Mouse (Mus musculus) thymus, postnatal 36 days (tissue): ENCODE results near the gene Spi1.

Experiments
- DNase-seq, 2 experiments: peaks; one replicate each; pipeline ENCODE4 v3.0.0; 2022; ENCODE audit warnings: mixed read lengths in 2 of 2

Spi1 gene

GRCm38 (mm10) chr2:91130126-91130525 lies 47.9 kb downstream of the Spi1 start:
- no peak for DNase-seq

GRCm38 (mm10) chr2:91131251-91131650 lies 49.1 kb downstream of the Spi1 start:
- DNase-seq = no peak

- no peak for DNase-seq
Measured at GRCm38 (mm10) chr2:91132035-91132434, 49.8 kb downstream of the Spi1 start.

GRCm38 (mm10) chr2:91136513-91137412 lies 54.6 kb downstream of the Spi1 start:
- no peak for DNase-seq

- no peak for DNase-seq
Measured at GRCm38 (mm10) chr2:91137481-91137880, 55.3 kb downstream of the Spi1 start.

GRCm38 (mm10) chr2:91139311-91139710 lies 57.1 kb downstream of the Spi1 start:
- DNase-seq = no peak

GRCm38 (mm10) chr2:91139764-91140163 lies 57.6 kb downstream of the Spi1 start:
- DNase-seq = no peak

GRCm38 (mm10) chr2:91142920-91143319 lies 60.7 kb downstream of the Spi1 start:
- no peak for DNase-seq

GRCm38 (mm10) chr2:91143401-91143800 lies 61.2 kb downstream of the Spi1 start:
- DNase-seq = no peak

GRCm38 (mm10) chr2:91148101-91148500 lies 65.9 kb downstream of the Spi1 start:
- DNase-seq = no peak

GRCm38 (mm10) chr2:91151331-91151730 lies 69.1 kb downstream of the Spi1 start:
- DNase-seq = no peak

GRCm38 (mm10) chr2:91152885-91153377 lies 70.7 kb downstream of the Spi1 start:
- DNase-seq = no peak

- DNase-seq = no peak
Measured at GRCm38 (mm10) chr2:91154091-91154490, 71.9 kb downstream of the Spi1 start.

GRCm38 (mm10) chr2:91157002-91157752 lies 75.0 kb downstream of the Spi1 start:
- no peak for DNase-seq

GRCm38 (mm10) chr2:91160591-91160990 lies 78.4 kb downstream of the Spi1 start:
- no peak for DNase-seq

- no peak for DNase-seq
Measured at GRCm38 (mm10) chr2:91162952-91163351, 80.8 kb downstream of the Spi1 start.

- no peak for DNase-seq
Measured at GRCm38 (mm10) chr2:91163532-91163931, 81.3 kb downstream of the Spi1 start.

- no peak for DNase-seq
Measured at GRCm38 (mm10) chr2:91164991-91165390, 82.8 kb downstream of the Spi1 start.
